Mouse (Mus musculus) cortical plate, adult 2 months (tissue): ENCODE data around the gene Mt4. TPM values are rescaled to one million over a fixed set of nuclear protein-coding genes. Genes with fewer than 3 reads are reported as not detected.
A peak's percentile ranks its signal among the peaks of the same experiment; 100 is the strongest.

Source experiments
- H3K27ac ChIP-seq: fragments of 200-500 bp; 2 replicates; pipeline ENCODE4 v1.5.1; 2012; ENCODE audit warnings: low read length, control low read depth, inconsistent platforms; ENCODE audit not compliant: insufficient read depth
- H3K4me1 ChIP-seq: fragments of 200-500 bp; 2 replicates; pipeline ENCODE4 v1.6.1; 2011; ENCODE audit warnings: low read length; ENCODE audit not compliant: control insufficient read depth, insufficient read depth
- H3K4me3 ChIP-seq: fragments of 200-500 bp; 2 replicates; pipeline ENCODE4 v1.5.1; 2011; ENCODE audit warnings: mild to moderate bottlenecking, low read length, control low read depth; ENCODE audit not compliant: insufficient read depth
- CTCF ChIP-seq: fragments of 200-500 bp; IDR thresholded peaks from 2 replicates; pipeline ENCODE4 v1.5.1; 2011; ENCODE audit warnings: mild to moderate bottlenecking, control low read depth, low read length; ENCODE audit not compliant: insufficient read depth; ENCODE audit errors: extremely low read depth
- POLR2A ChIP-seq: fragments of 200-500 bp; IDR thresholded peaks from 2 replicates; pipeline ENCODE4 v1.6.1; 2011; ENCODE audit warnings: mild to moderate bottlenecking, low read length, control low read depth; ENCODE audit not compliant: insufficient read depth; ENCODE audit errors: extremely low read depth
- polyA plus RNA-seq: library from polyadenylated mRNA; depleted of rRNA; stranded (reverse); fragments of >200 nt; gene quantifications from 2 replicates; pipeline ENCODE4 v1.2.3, GENCODE M21; 2012

The Mt4 gene
- polyA plus RNA-seq, 1 experiment, result not detected

GRCm38 (mm10) chr8:94177716-94178390, 40.9 kb downstream of the Mt4 start:
- Histone ChIP-seq H3K4me1 (no peaks in the 10 kb centered on the region; the same call in 1 of the 2 replicates), H3K27ac (no peak overlapping the region), H3K4me3 (no peak overlapping the region)
- TF ChIP-seq CTCF (no peak), POLR2A (no peak)

GRCm38 (mm10) chr8:94178857-94179712, 42.1 kb downstream of the Mt4 start, which contains the start of gene Mt1:
Mt1 (plus strand) TSS chr8:94179082.
- Histone ChIP-seq H3K27ac (peak within 1 kb of the TSS; percentile 17), H3K4me1 (no peaks in the 10 kb centered on the region; the same call in 1 of the 2 replicates), H3K4me3 (peak within 1 kb of the TSS; percentile 68)
- no peak for TF ChIP-seq CTCF
- peak; percentile 99 for TF ChIP-seq POLR2A

GRCm38 (mm10) chr8:94179713-94180560, 42.9 kb downstream of the Mt4 start:
- no peak for TF ChIP-seq POLR2A
- TF ChIP-seq CTCF, result no peak
- no peaks in the 10 kb centered on the region; the same call in 1 of the 2 replicates for H3K4me1 ChIP-seq
- peak overlapping the region; percentile 68 for H3K4me3 ChIP-seq
- peak overlapping the region; percentile 43 for H3K27ac ChIP-seq

- no peak for TF ChIP-seq POLR2A
- no peak for TF ChIP-seq CTCF
- Histone ChIP-seq H3K4me3 (peak overlapping the region; percentile 68), H3K27ac (no peak overlapping the region), H3K4me1 (no peaks in the 10 kb centered on the region; the same call in 1 of the 2 replicates)
These were observed 43.5 kb downstream of the Mt4 start for GRCm38 (mm10) chr8:94180561-94180908.

- TF ChIP-seq CTCF, result no peak
- Histone ChIP-seq H3K4me1 (no peaks in the 10 kb centered on the region; the same call in 1 of the 2 replicates), H3K4me3 (peak overlapping the region; percentile 10; the same call in 1 of the 2 replicates), H3K27ac (no peak overlapping the region)
These were observed 45.3 kb downstream of the Mt4 start for GRCm38 (mm10) chr8:94182055-94182929.

- TF ChIP-seq CTCF (0 out of 2 replicates have a peak, but pooled peaks have one; percentile 20), POLR2A (peak; percentile 36; the same call in 1 of the 2 replicates)
- Histone ChIP-seq H3K27ac (no peak overlapping the region; the same call in 1 of the 2 replicates), H3K4me1 (no peaks in the 10 kb centered on the region; the same call in 1 of the 2 replicates), H3K4me3 (peak overlapping the region; percentile 10)
These were observed 46.1 kb downstream of the Mt4 start for GRCm38 (mm10) chr8:94183117-94183516.

GRCm38 (mm10) chr8:94184357-94184843, 47.4 kb downstream of the Mt4 start:
- H3K4me3 ChIP-seq, result no peak overlapping the region
- no peak overlapping the region for H3K27ac ChIP-seq
- no peaks in the 10 kb centered on the region; the same call in 1 of the 2 replicates for H3K4me1 ChIP-seq
- TF ChIP-seq POLR2A, result no peak
- no peak for TF ChIP-seq CTCF

GRCm38 (mm10) chr8:94185791-94186190, 48.8 kb downstream of the Mt4 start:
- TF ChIP-seq CTCF (no peak), POLR2A (no peak)
- Histone ChIP-seq H3K4me3 (no peak overlapping the region), H3K27ac (no peak overlapping the region), H3K4me1 (no peaks in the 10 kb centered on the region; the same call in 1 of the 2 replicates)
